Mouse (Mus musculus) midbrain, embryonic 15.5 days (tissue): ENCODE data around the gene 2410015M20Rik. TPM values are rescaled to one million over a fixed set of nuclear protein-coding genes. Genes with fewer than 3 reads are reported as not detected.

Experiments
- ATAC-seq: fragments of 200-750 bp; cut with Nextera tagmentation; replicated peaks from 2 replicates; pipeline ENCODE4 v1.8.0; 2017; ENCODE audit warnings: moderate TSS enrichment
- H3K27ac ChIP-seq: fragments of 300-500 bp; sonication (generic); 2 replicates; pipeline ENCODE4 v1.5.1; 2015; ENCODE audit warnings: mild to moderate bottlenecking, inconsistent platforms
- H3K27me3 ChIP-seq: fragments of 300-500 bp; sonication (generic); replicated peaks from 2 replicates; pipeline ENCODE4 v1.6.1; 2015; ENCODE audit warnings: inconsistent platforms
- H3K36me3 ChIP-seq: fragments of 300-500 bp; sonication (generic); replicated peaks from 2 replicates; pipeline ENCODE4 v1.6.1; 2015; ENCODE audit warnings: inconsistent platforms
- H3K4me1 ChIP-seq: fragments of 300-500 bp; sonication (generic); 2 replicates; pipeline ENCODE4 v1.6.1; 2015; ENCODE audit warnings: inconsistent platforms
- H3K4me2 ChIP-seq: fragments of 300-500 bp; sonication (generic); 2 replicates; pipeline ENCODE4 v1.6.1; 2015; ENCODE audit warnings: inconsistent platforms, mild to moderate bottlenecking, moderate library complexity
- H3K4me3 ChIP-seq: fragments of 300-500 bp; sonication (generic); 2 replicates; pipeline ENCODE4 v1.5.1; 2015; ENCODE audit warnings: mild to moderate bottlenecking, inconsistent platforms
- H3K9ac ChIP-seq: fragments of 300-500 bp; sonication (generic); 2 replicates; pipeline ENCODE4 v1.6.1; 2015; ENCODE audit warnings: mild to moderate bottlenecking, inconsistent platforms
- H3K9me3 ChIP-seq: fragments of 300-500 bp; sonication (generic); 2 replicates; pipeline ENCODE4 v1.6.1; 2016; ENCODE audit warnings: inconsistent platforms
- WGBS: fragments of 180-500 bp; shearing (Covaris S2); methylation state at CpG from one replicate; pipeline ENCODE4 v1.1.7; 2015; ENCODE audit warnings: mixed read lengths; 5-methylcytosine and 5-hydroxymethylcytosine counted together
- polyA plus RNA-seq: library from polyadenylated mRNA; unstranded; fragments of >200 nt; fragmentation: Nextera tagmentation; extraction: Ambion mirVana; gene quantifications from 2 replicates; pipeline ENCODE4 v1.2.1, GENCODE M21; 2015

The 2410015M20Rik gene
- polyA plus RNA-seq, 1 experiment from 2014 or later = 169 TPM

DNA sequence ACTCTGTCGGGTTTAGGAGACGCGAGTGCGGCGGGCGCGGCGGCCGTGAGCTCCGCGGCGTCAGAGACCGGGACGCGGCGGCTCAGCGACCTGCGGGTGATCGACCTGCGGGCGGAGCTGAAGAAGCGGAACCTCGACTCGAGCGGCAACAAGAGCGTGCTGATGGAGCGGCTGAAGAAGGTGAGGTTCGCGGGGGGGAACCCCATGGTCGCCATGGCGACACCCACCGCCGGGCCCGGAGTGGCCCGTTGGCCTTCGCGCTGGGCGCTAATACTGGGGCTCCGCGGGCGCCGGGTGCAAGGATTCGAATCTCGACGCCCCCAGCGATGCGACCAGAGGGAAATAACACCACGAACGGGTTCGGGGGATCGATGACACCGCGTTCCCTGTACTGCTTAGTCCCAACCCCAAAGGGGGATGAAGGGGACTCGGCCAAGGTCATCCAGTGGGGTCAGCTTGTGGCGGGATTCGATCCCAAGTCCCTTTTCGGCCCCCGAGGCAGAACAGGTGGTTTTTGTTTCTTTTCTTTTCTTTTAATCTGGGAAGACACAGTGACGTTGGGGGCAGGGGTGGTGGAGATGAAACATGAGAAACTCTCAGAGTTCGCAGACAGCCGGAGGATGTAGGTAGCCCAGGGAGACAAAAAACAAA, 24.3 kb downstream of the 2410015M20Rik start:
- Histone ChIP-seq H3K9me3 (no peaks in the 10 kb centered on the region), H3K9ac (peak overlapping the region; percentile 64), H3K27me3 (no peaks in the 10 kb centered on the region), H3K4me1 (peaks cover 65% of the 10 kb centered on the region), H3K36me3 (peaks cover 32% of the 10 kb centered on the region), H3K4me3 (peak overlapping the region; percentile 87), H3K27ac (peak overlapping the region; percentile 95), H3K4me2 (peak overlapping the region; percentile 60)
- under 1% methylated on average over 60 of the region's 61 CpGs for WGBS
- ATAC-seq = peak; percentile 28

- Histone ChIP-seq H3K27ac (peak within 1 kb of the TSS; percentile 98), H3K9me3 (no peaks in the 10 kb centered on the region), H3K36me3 (peaks cover 36% of the 10 kb centered on the region), H3K27me3 (no peaks in the 10 kb centered on the region), H3K4me3 (peak within 1 kb of the TSS; percentile 87), H3K4me2 (peak within 1 kb of the TSS; percentile 91), H3K4me1 (peaks cover 64% of the 10 kb centered on the region), H3K9ac (peak within 1 kb of the TSS; percentile 89)
- ATAC-seq = peak; percentile 95
- under 1% methylated on average over 97 of the region's 101 CpGs for WGBS
These were observed 25.1 kb downstream of the 2410015M20Rik start, which contains the start of the genes Safb2 and Safb for GRCm38 (mm10) chr17:56584257-56585130. Gene Safb2 (minus strand): TSS chr17:56584585. Gene Safb (plus strand): TSS chr17:56584825.

- WGBS = 3% methylated on average over 33 of the region's 33 CpGs
- peak overlapping the region; percentile 98 for H3K27ac ChIP-seq
- peaks cover 39% of the 10 kb centered on the region for H3K36me3 ChIP-seq
- H3K4me2 ChIP-seq = peak overlapping the region; percentile 91
- no peaks in the 10 kb centered on the region for H3K9me3 ChIP-seq
- H3K4me3 ChIP-seq = peak overlapping the region; percentile 87
- peaks cover 63% of the 10 kb centered on the region for H3K4me1 ChIP-seq
- peak; percentile 5 for ATAC-seq
- H3K27me3 ChIP-seq = no peaks in the 10 kb centered on the region
- peak overlapping the region; percentile 89 for H3K9ac ChIP-seq
These were observed 25.8 kb downstream of the 2410015M20Rik start for GRCm38 (mm10) chr17:56583611-56584256.

DNA sequence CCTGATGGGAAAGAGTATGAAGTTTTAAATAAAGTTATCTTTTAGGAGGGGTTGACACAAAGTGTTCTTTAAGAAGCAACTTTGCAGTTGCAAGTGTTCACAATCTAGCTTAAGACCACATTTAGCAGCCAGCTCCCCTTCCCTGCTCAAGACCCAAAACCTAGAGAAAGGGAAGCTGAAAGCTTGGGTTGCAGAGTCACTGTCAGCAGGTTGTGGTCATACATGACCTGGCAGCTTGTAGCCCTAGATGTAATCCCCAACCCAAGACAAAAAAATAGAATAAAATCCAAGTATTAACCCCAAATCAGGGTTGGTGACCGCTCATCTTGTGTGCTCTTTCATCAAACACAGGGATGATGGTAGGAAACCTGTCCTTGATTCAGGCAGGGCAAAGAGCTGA, 26.5 kb downstream of the 2410015M20Rik start:
- Histone ChIP-seq H3K27me3 (no peaks in the 10 kb centered on the region), H3K27ac (0 out of 2 replicates have a peak overlapping the region, but pooled peaks have one; percentile 98), H3K9me3 (no peaks in the 10 kb centered on the region), H3K36me3 (peaks cover 39% of the 10 kb centered on the region), H3K9ac (peak overlapping the region; percentile 89; the same call in 1 of the 2 replicates), H3K4me3 (peak overlapping the region; percentile 87), H3K4me1 (peaks cover 57% of the 10 kb centered on the region), H3K4me2 (peak overlapping the region; percentile 91)
- 71% methylated on average over 1 of the region's 1 CpGs for WGBS
- ATAC-seq = no peak

GRCm38 (mm10) chr17:56572939-56573338, 36.6 kb downstream of the 2410015M20Rik start:
- ATAC-seq = no peak
- Histone ChIP-seq H3K4me2 (no peak overlapping the region), H3K4me1 (no peaks in the 10 kb centered on the region), H3K4me3 (no peak overlapping the region), H3K27me3 (no peaks in the 10 kb centered on the region), H3K9me3 (no peaks in the 10 kb centered on the region), H3K36me3 (peaks cover 66% of the 10 kb centered on the region), H3K27ac (no peak overlapping the region), H3K9ac (no peak overlapping the region)
- WGBS = 95% methylated on average over 3 of the region's 3 CpGs

GRCm38 (mm10) chr17:56572154-56572553, 37.4 kb downstream of the 2410015M20Rik start:
- no peak overlapping the region for H3K4me3 ChIP-seq
- WGBS = 48% methylated on average over 1 of the region's 1 CpGs
- H3K9ac ChIP-seq = no peak overlapping the region
- no peaks in the 10 kb centered on the region for H3K9me3 ChIP-seq
- H3K27me3 ChIP-seq = no peaks in the 10 kb centered on the region
- H3K27ac ChIP-seq = no peak overlapping the region
- ATAC-seq = no peak
- H3K36me3 ChIP-seq = peaks cover 68% of the 10 kb centered on the region
- no peak overlapping the region for H3K4me2 ChIP-seq
- H3K4me1 ChIP-seq = no peaks in the 10 kb centered on the region

DNA sequence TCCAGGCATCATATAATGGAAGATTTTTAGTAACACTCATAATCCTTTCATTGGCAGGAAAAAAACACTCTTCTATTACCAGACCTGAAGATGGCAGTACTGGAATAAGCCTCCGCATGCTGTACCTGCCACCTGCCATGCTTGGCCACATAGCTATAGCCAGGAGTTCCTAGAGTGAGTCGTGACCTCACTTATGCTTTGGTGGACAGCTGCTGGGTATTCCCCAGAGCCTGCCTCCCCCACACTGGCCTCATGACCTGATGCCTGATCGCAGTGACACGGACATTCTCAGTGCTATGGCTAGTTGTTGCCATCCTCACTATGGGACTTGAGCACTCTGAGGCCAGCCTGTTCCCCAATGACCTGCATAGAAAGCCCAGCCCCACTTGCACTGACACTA, 39.3 kb downstream of the 2410015M20Rik start:
- WGBS = 92% methylated on average over 4 of the region's 4 CpGs
- H3K4me2 ChIP-seq = no peak overlapping the region
- H3K27ac ChIP-seq = no peak overlapping the region
- H3K36me3 ChIP-seq = peaks cover 75% of the 10 kb centered on the region
- H3K4me3 ChIP-seq = no peak overlapping the region
- no peaks in the 10 kb centered on the region for H3K27me3 ChIP-seq
- no peaks in the 10 kb centered on the region for H3K9me3 ChIP-seq
- no peaks in the 10 kb centered on the region for H3K4me1 ChIP-seq
- no peak for ATAC-seq
- H3K9ac ChIP-seq = no peak overlapping the region

- ATAC-seq = no peak
- no peaks in the 10 kb centered on the region for H3K4me1 ChIP-seq
- 97% methylated on average over 4 of the region's 4 CpGs for WGBS
- peaks cover 91% of the 10 kb centered on the region for H3K36me3 ChIP-seq
- H3K4me3 ChIP-seq = no peak overlapping the region
- no peak overlapping the region for H3K4me2 ChIP-seq
- H3K9me3 ChIP-seq = no peaks in the 10 kb centered on the region
- no peaks in the 10 kb centered on the region for H3K27me3 ChIP-seq
- H3K27ac ChIP-seq = no peak overlapping the region
- no peak overlapping the region for H3K9ac ChIP-seq
These were observed 42.2 kb downstream of the 2410015M20Rik start for GRCm38 (mm10) chr17:56567370-56567769.

DNA sequence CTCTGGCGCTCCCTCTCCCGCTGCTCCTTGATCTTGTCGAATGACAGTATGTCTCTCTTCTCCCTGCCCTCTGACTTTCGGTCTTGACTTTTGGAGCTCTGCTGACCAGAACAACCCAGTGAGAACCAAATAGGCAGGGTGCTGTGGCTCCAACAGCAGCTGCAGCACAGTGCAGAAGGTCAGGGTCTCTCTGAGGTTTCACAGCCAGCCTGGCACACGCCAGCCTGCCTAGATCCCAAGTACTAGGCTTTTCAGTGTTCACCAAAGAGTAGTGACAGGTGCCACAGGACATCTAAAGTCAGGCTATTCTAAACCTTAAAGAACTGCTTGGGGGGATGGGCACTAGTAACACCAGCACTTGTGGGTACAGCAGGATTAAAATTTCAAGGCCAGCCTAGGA, 42.7 kb downstream of the 2410015M20Rik start:
- no peaks in the 10 kb centered on the region for H3K27me3 ChIP-seq
- no peaks in the 10 kb centered on the region for H3K4me1 ChIP-seq
- H3K27ac ChIP-seq = no peak overlapping the region
- no peak overlapping the region for H3K4me3 ChIP-seq
- no peak overlapping the region for H3K4me2 ChIP-seq
- H3K9me3 ChIP-seq = no peaks in the 10 kb centered on the region
- H3K9ac ChIP-seq = no peak overlapping the region
- no peak for ATAC-seq
- H3K36me3 ChIP-seq = peaks cover 93% of the 10 kb centered on the region
- 87% methylated on average over 5 of the region's 5 CpGs for WGBS

- Histone ChIP-seq H3K27ac (no peak overlapping the region), H3K4me3 (no peak overlapping the region), H3K36me3 (peaks cover 93% of the 10 kb centered on the region), H3K4me1 (no peaks in the 10 kb centered on the region), H3K9ac (no peak overlapping the region), H3K4me2 (no peak overlapping the region), H3K27me3 (no peaks in the 10 kb centered on the region), H3K9me3 (no peaks in the 10 kb centered on the region)
- WGBS = 95% methylated on average over 29 of the region's 29 CpGs
- no peak for ATAC-seq
These were observed 43.3 kb downstream of the 2410015M20Rik start for GRCm38 (mm10) chr17:56566293-56566692.

DNA sequence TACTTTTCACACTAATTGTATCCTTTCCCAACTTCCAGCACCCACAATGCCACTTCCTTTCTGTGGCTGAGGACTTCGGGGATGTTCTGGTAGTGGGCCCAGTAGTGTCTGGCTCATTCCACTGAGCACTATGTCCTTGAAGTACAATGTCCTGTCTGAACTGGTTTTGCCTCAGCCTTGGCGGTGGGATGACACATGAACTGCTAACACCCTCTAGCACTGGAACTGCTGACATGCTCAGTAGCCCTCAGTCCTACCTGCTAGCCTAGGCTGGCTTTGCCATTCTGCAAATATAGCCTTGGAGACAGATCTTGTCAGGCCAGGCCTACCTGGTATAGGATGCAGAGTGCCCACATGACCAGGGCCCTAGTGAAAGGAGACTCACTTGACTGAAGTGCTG, 47.7 kb downstream of the 2410015M20Rik start:
- 95% methylated on average over 2 of the region's 2 CpGs for WGBS

DNA sequence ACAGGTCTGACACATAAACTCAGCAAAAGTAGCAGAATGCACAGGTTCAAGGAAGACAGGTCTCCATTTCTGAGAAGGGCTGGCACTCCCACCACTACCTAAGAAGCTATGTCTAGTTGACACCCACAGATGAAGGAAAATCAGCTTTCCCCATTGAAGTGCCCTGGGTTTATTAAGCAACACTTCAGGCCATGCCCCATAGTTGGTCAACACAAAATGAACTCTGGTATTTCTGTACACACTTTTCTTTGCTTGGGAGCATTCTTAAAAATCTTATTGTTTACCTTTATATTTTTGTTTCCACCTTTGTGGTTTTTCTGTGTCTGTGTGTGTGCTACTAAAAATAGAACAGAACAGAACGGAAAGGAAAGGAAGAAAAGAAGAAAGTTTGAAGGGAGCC, 49.4 kb downstream of the 2410015M20Rik start:
- Histone ChIP-seq H3K27ac (no peak overlapping the region), H3K4me1 (no peaks in the 10 kb centered on the region), H3K4me3 (no peak overlapping the region), H3K27me3 (no peaks in the 10 kb centered on the region), H3K9me3 (no peaks in the 10 kb centered on the region), H3K9ac (no peak overlapping the region), H3K36me3 (peaks cover 40% of the 10 kb centered on the region), H3K4me2 (no peak overlapping the region)
- WGBS = 72% methylated on average over 1 of the region's 1 CpGs
- ATAC-seq = no peak

More for the DNA sequence above, 47.7 kb downstream of the 2410015M20Rik start:
- H3K36me3 ChIP-seq = peaks cover 57% of the 10 kb centered on the region
- no peak overlapping the region for H3K9ac ChIP-seq
- no peak overlapping the region for H3K4me3 ChIP-seq
- H3K9me3 ChIP-seq = no peaks in the 10 kb centered on the region
- no peak overlapping the region for H3K4me2 ChIP-seq
- H3K4me1 ChIP-seq = no peaks in the 10 kb centered on the region
- no peak overlapping the region for H3K27ac ChIP-seq
- ATAC-seq = no peak
- no peaks in the 10 kb centered on the region for H3K27me3 ChIP-seq
